Mouse (Mus musculus): Measurements from ENCODE around the gene Nmi.
"Not testable (repeated sequence)": the region's sequence is repeated elsewhere in the genome, so short reads cannot be mapped to it uniquely, and the experiment has no call there.

Nmi gene

DNA sequence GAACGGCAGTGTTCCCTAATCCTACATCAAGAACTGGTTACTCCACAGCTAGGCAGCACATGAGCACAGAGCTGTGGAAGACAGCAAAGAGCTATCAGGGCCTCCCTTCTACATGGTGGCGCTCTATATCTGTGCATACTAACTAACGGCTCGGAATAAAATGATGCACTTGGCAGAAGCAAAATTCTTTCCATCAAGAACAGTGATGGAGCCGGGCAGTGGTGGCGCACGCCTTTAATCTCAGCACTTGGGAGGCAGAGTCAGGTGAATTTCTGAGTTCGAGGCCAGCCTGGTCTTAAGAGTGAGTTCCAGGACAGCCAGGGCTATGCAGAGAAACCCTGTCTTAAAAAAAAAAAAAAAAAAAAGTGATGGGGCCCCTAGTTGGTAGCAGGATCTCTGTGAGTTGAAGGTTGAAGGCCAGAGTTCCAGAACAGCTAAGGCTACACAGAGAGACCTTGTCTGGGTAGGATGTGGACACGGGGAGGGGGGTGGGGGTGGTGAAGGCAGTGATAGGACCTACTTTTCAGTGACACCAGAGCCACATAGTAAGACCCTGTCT lies at the start of gene Nmi:
Gene Nmi, minus strand, starts transcription at position 85 of the 559 bp plus-strand sequence.
- DNase-seq = peak; percentile 14

DNA sequence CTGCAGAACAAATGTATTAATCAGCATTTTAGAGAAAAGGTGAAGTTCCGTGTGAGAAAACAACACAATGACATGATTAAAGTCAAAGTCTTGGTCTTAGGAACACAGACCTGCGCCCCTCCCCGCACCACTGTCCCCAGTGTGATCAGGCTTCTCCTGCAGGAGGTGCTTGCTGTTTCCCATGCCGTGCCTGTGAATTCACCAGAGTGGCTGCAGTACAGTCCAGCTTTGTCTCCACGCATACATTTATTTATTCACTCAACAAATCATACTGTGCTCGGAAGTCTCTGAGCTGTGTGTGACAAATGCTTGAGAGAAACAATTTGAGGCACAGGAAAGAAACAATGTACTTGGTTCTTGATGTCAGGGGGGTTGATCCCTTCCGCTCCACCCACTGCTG lies 43.1 kb upstream of the Nmi start:
- no peak for DNase-seq

DNA sequence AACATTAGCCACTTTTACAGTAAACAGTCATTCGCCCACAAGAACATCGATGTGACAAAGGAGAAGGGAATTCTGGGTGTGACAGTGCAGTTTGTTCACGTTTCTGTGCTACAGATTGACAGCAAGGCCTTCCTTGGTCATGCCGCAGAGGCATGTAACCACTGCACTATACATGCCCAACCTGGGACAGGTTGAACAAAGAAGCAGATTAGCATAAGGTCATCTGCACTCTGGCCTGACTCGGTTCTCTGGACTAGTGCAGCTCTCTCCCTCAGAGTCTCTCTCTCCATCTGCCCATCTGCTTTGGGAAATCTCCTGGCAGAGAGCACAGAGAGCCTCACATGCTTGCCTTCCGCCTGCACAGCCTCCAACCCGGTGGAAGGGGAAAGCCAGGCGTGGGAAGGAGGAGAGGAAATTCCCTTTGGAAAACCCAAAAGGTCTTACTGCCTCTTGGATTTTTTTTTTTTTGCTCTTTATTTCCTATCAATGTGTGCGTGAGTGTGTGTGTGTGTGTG lies 40.1 kb upstream of the Nmi start:
- no peak for DNase-seq

DNA sequence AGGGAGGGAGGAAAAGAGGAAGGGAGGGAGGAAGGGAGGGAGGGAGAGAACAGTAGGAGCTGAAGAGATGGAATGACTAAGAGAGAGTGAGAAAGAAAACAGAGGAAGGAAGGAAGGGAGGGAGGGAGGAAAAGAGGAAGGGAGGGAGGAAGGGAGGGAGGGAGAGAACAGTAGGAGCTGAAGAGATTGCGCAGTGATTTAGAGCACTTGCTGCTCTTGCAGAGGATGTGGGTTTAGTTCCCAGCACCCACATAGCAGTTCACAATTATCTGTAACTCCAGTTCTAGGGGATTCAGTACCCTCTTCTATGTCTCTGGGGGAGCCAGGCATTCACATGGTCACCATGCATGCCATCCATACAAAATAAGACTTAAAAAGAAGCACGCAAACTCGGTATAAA lies 38.5 kb upstream of the Nmi start:
- not testable (repeated sequence) for DNase-seq

DNA sequence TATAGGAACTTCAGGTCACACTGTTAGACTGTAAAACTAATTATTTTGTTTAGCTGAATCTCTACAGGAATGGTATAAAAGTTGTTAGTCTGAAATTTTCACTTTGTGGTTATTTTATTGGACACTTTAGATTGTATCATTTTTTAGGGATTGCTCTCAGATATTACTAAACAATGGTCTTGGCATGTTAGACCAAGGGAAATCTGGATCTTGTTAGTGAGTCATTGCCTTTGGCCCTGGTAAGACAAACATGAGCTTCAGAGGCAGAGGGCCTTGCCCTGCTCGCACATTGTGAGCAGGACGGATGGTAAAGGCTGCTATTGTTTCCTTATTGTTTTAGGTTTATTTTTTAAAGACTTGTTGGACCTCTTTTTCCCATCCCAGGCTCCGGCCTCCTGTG lies 33.1 kb upstream of the Nmi start:
- DNase-seq = peak; percentile 39

DNA sequence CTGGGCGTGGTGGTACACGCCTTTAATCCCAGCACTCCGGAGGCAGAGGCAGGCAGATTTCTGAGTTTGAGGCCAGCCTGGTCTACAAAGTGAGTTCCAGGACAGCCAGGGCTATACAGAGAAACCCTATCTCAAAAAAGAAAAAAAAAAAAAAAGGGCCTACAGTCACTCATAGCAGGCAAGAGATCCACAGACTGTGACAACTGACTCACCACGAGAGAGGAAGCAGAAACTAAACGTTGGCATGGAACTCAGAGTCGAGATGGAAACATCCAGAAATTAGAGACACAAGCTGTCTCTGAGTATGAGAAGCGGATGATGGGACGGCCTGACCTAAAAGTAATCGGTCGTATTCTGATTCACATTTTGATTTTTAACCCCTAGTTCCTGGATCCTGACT lies 29.0 kb upstream of the Nmi start:
- DNase-seq = not testable (repeated sequence)

DNA sequence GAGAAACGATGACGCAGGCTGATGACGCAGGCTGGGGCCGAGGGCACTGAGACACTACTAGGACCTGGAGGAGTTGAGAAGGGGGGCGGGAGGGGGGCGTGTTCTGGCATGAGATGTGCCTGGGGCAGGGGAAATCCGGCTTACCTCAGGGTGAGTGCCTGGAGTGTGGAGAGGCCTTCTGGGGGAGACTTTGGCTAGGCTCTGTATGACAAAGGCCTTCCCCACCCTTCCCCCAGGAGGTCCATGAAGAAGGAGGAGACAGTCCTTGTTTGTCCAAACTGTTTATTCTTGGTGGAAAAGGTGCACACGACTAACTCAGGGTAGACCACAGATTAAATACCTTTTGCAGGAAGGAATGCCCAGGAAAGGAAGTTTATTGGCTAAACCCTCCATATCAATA lies 28.2 kb upstream of the Nmi start:
- DNase-seq = no peak

DNA sequence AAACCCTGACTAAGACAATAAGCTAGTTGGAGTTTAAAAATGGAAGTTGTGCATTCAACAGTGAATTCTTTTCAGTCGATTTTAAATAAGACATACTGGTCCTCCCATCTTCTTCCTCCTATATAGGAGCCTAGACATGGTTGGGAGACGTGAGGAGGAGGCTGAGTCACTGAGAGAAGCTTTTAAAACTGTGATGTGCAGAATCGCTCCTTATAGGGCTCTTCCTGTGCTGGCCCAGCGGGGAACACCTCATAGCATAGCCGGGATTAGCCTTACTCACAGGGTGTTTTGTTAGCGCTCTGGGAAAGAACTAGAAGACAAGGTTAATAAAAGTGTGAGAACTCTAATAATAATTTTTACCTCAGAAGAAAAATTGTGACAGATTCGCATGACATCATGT lies 26.7 kb upstream of the Nmi start:
- DNase-seq = no peak

DNA sequence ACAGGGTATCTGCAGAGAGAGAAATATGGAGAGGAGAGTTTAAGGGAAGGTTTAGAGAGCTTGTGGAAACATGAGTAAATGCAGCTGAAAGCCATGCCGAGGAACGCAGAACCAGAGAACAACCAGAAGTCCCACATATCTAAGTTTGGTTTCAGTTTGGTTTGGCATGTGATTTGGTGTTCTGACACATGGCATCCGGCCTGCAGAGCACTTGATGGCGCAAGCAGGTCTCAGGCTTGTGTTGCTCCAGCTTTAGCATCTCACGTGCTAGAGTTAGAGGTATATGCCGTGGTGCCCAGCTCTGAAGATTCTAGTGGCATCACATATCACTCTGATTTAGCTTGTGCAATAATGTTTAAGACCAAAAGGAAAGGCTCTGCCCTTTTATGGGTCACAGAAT lies 18.2 kb upstream of the Nmi start:
- no peak for DNase-seq

DNA sequence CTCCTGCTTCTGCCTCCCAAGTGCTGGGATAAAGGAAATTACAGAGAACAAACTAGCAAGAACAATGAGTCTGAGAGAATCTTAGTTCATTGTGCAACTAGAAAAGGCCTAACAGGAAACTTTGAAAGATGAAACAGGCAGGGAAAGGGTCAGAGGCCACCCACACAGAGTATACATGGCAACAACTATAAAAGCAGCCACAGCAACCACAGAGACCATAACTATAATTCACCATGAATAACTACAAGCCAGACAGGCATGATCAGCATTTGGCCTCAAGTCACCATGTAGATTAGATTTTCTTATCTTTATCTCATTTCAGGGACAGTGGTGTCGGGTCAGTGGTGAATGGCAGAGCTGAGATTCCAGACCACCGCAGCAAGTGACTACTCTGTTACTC lies 16.3 kb upstream of the Nmi start:
- DNase-seq = no peak

DNA sequence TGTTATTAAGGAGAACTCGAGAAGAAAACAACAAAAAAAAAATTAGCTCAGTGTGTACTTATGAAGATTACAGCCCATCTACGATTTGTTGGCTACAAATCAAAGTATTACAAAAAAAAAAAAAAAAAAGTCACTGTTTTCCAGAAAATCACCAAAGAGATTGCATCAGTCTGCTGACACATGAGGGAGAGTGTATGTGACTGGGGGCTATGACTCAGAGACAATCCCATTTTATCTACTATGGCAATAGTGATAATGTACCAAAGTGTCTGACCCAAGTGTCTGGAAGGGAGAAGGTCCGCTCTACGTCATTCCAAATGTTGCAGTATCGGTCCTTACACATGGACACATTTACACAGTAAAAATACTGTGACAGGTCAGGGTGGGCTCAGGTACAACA lies 13.4 kb upstream of the Nmi start:
- DNase-seq = no peak

DNA sequence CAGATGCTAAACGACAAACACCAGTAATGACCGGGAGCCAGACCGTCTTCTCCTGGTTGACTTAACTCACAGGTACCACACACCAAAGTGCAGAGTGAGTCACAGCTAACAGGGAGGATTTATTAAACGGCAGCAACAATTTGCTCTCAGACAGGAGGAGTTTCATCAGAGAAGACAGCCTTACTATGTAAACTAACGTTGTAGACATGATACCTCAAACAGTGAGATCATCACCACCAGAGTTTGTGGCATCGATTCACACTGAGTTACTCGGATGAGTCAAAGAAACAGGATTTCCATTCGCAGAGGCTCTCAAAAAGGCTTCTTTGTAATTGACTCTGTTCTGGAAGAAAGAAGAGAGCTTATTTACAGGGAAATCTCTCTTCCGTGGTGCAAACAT lies 12.9 kb upstream of the Nmi start:
- no peak for DNase-seq

DNA sequence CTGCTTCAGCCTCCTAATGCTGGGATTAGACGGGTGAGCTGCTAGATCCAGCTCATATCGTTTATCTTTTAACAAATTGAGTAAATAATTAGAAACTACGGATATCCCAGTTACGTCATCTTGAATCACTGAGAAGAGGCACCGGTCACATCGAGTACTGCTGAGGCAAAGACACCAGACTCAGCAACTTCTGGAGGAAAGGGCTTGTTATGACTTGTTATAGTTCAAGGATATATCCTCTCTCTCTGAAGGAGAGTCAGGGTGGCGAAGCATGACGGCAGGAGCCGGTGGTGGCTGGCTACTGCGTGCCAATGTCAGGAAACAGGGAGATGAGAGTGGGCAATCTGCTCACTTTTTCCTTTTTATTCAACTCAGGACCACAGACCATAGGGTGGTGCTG lies 11.9 kb upstream of the Nmi start:
- DNase-seq = no peak

DNA sequence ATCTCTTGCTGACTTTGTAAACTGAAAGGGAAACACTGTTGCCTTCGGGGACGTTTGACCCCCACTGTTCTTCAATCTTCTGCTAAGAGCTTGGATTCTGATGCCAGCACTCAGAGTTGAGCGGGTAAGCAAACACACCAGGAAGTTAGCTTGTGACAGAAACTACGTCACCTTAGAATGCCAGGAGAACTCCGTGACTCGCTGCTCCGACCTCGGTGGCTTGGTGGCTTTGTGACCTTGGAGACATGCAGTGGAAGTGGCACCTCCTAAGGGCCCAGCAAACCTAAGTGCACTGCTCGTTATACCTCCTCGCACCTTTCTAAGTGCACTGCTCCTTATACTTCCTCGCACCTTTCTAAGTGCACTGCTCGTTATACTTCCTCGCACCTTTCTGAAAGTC lies 9.0 kb upstream of the Nmi start:
- peak; percentile 21 for DNase-seq

DNA sequence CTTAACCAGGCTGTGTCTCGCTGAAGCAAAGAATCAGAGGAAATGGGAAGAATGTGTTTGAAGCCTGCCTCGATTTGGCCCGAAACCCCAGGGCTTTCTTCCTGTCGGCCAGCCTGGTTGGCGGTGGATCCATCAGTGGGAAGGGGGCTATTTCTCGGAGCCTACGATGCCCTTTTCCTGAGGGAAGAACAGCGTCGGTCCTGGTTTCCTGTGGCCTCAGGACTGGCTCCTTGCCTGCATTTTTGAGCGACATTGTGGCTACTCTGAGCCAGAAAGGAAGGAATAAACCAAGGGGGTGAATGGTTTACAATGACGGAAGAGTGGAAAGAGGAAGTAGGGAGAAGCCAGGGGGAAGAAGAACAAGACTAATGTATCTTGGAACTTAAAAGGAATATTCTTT lies 8.3 kb upstream of the Nmi start:
- peak; percentile 81 for DNase-seq

DNA sequence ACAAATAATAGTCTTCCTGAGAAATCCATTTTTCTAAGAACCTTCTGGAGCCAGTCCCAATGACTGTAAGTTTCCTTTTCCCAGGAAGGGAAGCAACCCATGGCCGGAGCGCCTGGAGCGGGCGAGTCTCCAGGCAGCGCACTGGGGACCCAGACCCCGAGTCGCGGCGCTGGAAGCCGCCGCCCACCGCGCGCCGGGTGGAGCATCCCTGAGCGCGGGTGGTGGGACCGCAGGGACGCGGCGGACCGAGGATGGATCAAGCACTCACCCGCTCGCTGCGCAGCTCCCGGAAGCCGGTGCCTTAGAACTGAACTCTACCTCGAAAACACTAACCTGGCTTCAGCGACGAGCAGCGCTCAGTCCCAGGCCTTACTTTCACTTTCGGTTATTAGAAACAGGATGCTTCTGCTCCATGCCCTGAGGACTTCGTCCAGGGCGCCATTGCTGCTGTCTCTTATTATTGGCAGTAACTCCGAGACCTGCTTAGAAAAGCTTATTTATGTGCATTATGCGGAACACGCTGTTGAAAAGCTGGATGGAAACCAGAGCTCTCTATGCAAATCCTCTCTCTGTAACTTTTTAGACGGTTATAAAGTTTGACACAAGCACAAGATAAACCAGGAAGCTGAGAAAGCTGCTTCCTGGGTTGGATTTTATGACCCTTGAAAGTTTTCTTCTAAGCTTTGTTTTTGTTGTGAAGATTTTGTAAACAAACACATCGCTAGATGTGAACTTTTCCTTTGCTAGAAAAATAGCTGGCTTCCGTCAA lies 469 bp downstream of the Nmi start:
- DNase-seq = peak; percentile 59

DNA sequence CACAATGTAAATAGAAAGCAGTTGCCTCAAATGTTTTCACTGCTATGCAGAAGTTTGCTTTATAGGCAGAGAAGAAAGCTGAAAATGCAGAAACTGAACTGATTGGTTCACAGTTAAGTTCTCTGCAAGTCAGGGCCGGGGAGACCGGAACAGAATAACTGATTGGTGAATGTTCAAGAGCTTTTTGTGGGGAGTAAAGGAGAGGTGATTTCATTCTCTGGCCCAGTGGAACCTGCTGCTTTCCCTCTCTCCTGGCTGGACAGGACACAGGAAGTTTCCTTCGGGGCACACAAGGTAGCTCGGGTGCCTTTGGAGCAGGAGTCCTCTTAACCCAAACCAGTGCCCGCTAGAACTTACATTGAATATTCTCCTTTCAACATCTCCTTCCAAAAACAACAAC lies 1.2 kb downstream of the Nmi start:
- DNase-seq = peak; percentile 34

DNA sequence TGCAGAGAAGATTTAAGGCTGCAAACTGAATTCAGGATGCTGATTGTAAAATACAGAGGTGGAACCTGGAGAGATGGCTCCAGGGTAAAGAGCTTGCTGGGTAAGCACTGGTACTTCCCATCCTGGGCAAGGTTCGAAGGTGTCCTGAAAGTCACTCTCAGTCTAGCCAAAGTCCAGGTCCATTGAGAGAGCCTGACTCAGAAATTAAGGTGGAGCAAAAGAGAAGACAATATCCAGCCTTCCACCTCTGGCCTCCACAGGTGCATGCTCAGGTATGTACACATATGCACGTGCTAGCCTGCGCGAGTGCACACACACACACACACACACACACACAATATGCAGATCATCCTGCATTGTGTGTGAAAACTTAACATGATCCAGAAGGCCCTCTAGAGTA lies 2.4 kb downstream of the Nmi start:
- DNase-seq = no peak

DNA sequence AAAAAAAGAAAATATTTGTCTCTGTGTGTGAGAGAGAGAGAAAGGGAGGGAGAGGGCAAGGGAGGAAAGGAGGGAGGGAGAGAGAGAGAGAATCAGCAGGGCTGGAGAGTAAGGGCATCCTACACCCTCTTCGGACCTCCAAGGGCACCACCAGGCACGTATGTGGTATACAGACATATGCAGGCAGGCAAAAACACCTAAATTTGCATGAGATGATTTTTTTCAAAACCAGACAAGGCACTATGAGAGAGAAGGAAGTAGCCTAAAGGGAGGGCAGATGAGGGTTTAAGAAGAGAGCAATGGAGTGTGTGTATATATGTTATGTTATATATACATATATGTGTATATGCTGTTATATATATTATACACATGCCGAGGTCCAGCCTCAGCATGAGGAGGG lies 6.0 kb downstream of the Nmi start:
- DNase-seq = no peak

DNA sequence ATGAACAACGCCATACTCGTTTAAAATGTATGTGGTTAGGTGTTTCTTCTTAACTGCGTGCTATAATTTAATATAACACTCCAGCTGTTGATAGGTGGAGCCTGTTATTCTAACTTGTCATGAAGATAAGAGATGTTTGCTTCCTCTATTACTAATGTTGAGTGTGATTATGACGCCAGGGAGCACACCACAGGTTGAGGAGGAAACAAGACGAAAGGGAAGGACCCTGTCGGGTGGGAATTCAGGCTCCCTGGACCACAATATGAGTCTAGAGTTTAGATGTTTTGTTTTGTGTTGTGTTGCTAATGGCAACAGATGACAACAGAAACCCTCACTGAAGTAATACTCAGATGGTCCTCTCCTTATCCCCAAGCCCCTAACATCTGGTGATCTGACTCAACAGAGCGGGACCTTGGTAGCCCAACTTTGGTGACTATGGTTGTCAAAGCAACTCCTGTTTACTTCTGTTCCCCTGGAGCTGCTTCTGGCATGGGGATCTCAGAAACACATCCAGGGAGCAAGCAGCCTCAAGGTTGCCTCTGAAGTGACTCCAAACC lies 19.6 kb downstream of the Nmi start:
- DNase-seq = no peak

DNA sequence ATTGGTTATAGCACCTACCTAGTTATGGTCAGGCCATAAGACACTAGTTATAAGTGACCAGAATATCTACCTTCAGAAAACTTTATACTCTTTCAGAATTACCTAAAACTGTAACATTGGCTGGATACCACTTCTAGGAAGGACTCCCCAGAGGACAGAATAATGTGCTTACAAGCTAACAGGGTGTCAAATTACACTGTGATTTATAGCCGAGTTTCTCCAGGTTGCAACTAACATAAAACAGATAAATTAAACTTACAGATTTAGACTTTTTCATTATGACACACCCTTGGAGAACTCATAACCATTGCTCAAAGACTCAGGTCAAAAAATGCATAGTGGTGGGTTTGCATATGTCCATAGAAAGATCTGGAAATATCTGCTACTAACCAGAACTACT lies 22.4 kb downstream of the Nmi start:
- DNase-seq = no peak

DNA sequence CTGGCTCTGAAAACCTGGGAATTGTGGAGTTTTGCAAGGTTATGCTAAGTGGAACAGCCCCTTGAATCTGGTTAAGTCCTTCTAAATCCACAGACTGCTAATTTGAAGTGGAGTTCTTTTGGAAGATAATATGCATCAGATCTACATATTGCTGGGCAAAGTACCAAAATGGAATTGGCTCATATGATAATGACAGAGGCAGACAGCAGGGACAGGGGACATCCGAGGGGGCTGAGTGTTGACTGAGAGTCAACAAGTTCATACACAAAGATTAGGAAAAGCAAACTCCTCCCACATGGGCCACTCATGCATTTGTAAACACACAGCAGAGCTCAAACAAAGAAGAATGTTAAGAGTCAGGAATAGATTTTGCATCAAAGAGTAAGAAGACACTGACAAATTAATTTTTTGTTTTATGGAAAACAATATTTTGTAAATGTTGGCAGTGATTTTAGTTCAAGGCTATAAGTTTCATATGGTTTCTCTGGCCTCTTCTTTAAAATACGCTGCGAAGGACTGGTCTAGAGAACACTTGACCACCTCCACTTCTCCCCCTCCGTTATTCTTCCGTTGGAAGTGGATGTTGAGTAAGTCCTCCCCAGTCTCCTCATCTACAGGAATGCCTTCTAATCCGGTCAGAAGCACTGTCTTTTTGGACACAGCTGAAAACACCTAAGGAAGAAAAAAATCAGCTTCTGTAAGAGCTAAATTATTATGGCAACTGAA lies 25.0 kb downstream of the Nmi start:
- no peak for DNase-seq

DNA sequence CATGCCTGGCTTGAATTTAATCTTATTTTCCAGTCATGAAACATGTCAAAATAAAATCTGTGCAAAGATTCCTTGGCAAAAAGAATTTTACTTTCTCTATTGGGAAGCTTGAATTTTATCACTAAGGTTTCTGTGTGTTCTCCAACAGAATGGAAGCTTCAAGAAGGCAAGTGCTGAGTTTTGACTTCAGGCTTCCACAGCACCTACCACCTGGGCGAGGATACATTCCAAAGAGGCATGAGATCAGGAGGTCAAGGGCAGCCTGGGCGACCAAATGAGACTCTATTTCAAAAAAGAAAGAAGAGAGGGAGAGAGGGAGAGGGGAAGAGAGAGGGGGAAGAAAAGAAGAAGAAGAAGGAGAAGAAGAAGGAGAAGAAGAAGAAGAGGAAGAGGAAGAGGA lies 27.5 kb downstream of the Nmi start:
- DNase-seq = no peak

DNA sequence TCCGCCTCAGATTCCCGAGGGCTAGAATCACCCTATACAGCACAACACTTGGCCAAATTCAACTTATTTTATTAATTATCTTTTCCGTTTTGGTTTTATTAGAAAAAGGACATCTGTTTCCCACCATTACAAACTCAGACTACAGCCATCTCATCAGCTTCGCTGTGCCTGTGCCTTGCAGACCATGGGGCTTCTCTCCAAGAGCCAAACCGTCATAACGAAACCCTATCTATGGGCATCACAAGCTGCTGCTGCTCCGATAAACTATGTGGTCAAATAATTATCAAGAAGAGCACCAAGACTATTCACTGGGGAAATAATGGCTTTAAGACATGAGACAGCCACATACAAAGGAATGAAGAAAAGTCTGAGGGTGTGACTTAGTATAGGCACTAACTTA lies 31.5 kb downstream of the Nmi start:
- no peak for DNase-seq

Measured in lung, postnatal 10 days (tissue).